Mouse (Mus musculus) intestine, embryonic 16.5 days (tissue): Measurements from ENCODE around the gene Rpusd3. TPM values are rescaled to one million over a fixed set of nuclear protein-coding genes. Genes with fewer than 3 reads are reported as not detected.

Source experiments
- ATAC-seq: fragments of 200-750 bp; cut with Nextera tagmentation; 2 replicates; pipeline ENCODE4 v1.8.0; 2017; ENCODE audit warnings: moderate TSS enrichment, moderate library complexity
- H3K27ac ChIP-seq: fragments of 300-500 bp; sonication (generic); 2 replicates; pipeline ENCODE4 v1.5.1; 2014; ENCODE audit warnings: mild to moderate bottlenecking, low read length
- H3K27me3 ChIP-seq: fragments of 300-500 bp; sonication (generic); replicated peaks from 2 replicates; pipeline ENCODE4 v1.6.1; 2014; ENCODE audit warnings: low read length, control low read depth, mixed read lengths; ENCODE audit not compliant: control insufficient read depth, insufficient read depth
- H3K36me3 ChIP-seq: fragments of 300-500 bp; sonication (generic); 2 replicates; pipeline ENCODE4 v1.6.1; 2014; ENCODE audit warnings: low read length, control low read depth; ENCODE audit not compliant: control insufficient read depth, insufficient read depth
- H3K4me1 ChIP-seq: fragments of 300-500 bp; sonication (generic); 2 replicates; pipeline ENCODE4 v1.6.1; 2014; ENCODE audit warnings: low read length, control low read depth, mixed read lengths; ENCODE audit not compliant: control insufficient read depth, insufficient read depth
- H3K4me2 ChIP-seq: fragments of 300-500 bp; sonication (generic); 2 replicates; pipeline ENCODE4 v1.6.1; 2014; ENCODE audit warnings: low read depth, low read length, control low read depth
- H3K4me3 ChIP-seq: fragments of 300-500 bp; sonication (generic); 2 replicates; pipeline ENCODE4 v1.5.1; 2014; ENCODE audit warnings: mild to moderate bottlenecking, low read length
- H3K9ac ChIP-seq: fragments of 300-500 bp; sonication (generic); 2 replicates; pipeline ENCODE4 v1.6.1; 2014; ENCODE audit warnings: low read depth, low read length
- H3K9me3 ChIP-seq: fragments of 300-500 bp; sonication (generic); 2 replicates; pipeline ENCODE4 v1.6.1; 2016; ENCODE audit warnings: low read length, control low read depth; ENCODE audit not compliant: control insufficient read depth
- WGBS: fragments of 180-500 bp; shearing (Covaris S2); extraction: QIAGEN DNeasy Blood & Tissue Kit; methylation state at CpG from one replicate; pipeline ENCODE4 v1.1.7; 2014; 5-methylcytosine and 5-hydroxymethylcytosine counted together
- microRNA-seq: library from miRNA; unstranded; fragments of <30 nt; microRNA quantifications from one replicate; pipeline ENCODE4, GENCODE M21; 2016
- polyA plus RNA-seq: library from polyadenylated mRNA; unstranded; fragments of >200 nt; fragmentation: Nextera tagmentation; extraction: Ambion mirVana; gene quantifications from 2 replicates; pipeline ENCODE4 v1.2.1, GENCODE M21; 2015

Gene Rpusd3
- polyA plus RNA-seq, 1 experiment from 2014 or later: 32.4 TPM

DNA sequence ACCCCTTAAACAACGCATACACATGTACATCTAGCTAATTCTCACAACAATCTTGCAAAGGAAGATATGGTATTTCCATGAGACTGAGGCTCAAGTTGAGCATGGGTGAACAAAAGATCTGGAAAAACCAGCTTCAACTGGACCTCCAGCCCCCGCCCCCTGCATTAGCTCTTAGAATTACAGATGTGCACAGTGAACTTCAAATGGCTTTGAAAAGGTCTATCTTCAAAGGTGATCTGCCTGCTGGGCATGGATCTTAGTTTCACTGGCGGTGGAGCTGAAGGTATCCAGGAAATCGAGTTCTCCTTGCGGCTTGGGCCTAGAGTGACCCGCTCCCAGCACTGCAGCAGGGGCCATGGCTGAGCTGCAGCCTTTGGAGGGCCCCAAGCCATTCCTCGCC is 51.0 kb downstream of the Rpusd3 start:
- Histone ChIP-seq H3K27me3 (no peaks in the 10 kb centered on the region), H3K27ac (no peak overlapping the region), H3K4me1 (peaks cover 4% of the 10 kb centered on the region; the same call in 1 of the 2 replicates), H3K4me3 (no peak overlapping the region), H3K4me2 (no peak overlapping the region), H3K9me3 (no peaks in the 10 kb centered on the region), H3K36me3 (peaks cover 13% of the 10 kb centered on the region), H3K9ac (no peak overlapping the region)
- 90% methylated on average over 7 of the region's 7 CpGs for WGBS
- no peak for ATAC-seq

DNA sequence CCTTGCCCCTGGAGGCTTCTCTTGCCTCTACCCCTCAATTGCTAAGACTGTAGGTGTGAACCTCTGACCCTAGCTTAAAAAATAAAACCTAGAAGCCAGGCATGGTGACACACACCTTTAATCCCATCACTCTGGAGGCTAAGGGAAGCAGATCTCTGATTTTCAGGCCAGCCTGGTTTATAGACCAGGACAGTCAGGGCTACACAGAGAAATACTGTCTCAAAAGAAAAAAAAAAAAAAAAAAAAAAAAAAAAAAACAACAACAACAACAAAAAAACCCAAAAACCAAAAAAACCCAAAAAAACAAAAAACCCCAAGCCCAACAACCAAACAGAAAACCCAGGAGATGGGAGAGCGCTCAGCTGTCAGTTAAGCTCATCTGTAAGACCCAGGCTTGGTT is 51.6 kb downstream of the Rpusd3 start:
- WGBS: 96% methylated on average over 1 of the region's 1 CpGs
- Histone ChIP-seq H3K9me3 (no peaks in the 10 kb centered on the region), H3K9ac (no peak overlapping the region), H3K27me3 (no peaks in the 10 kb centered on the region), H3K36me3 (peaks cover 13% of the 10 kb centered on the region), H3K4me3 (no peak overlapping the region), H3K27ac (no peak overlapping the region), H3K4me1 (peaks cover 4% of the 10 kb centered on the region; the same call in 1 of the 2 replicates), H3K4me2 (no peak overlapping the region)
- ATAC-seq: no peak

DNA sequence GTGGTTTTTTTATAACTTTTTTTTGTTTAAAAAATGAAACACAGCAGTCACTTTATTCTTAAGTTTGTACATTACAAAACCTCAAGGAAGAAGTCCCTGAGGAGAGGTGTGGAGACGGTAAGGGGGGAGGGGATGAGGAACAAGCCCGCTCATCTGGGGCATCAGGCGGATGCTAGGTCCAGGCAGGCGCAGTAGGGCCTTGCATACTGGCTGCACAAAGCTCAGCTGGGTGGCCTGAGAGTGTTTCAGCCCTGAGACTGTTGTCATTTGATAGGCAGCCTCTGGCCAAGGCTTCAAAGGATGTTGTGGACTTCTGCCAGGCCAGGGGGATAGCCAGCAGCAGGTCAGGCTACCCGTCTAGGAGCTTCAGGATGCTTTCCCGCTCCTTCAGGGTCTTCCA is 52.5 kb downstream of the Rpusd3 start:
- no peak for ATAC-seq
- no peak overlapping the region for H3K4me3 ChIP-seq
- H3K9me3 ChIP-seq: no peaks in the 10 kb centered on the region
- 91% methylated on average over 6 of the region's 6 CpGs for WGBS
- no peaks in the 10 kb centered on the region for H3K27me3 ChIP-seq
- H3K4me1 ChIP-seq: peaks cover 4% of the 10 kb centered on the region; the same call in 1 of the 2 replicates
- H3K4me2 ChIP-seq: no peak overlapping the region
- H3K36me3 ChIP-seq: peaks cover 13% of the 10 kb centered on the region
- H3K27ac ChIP-seq: no peak overlapping the region
- H3K9ac ChIP-seq: no peak overlapping the region

Small RNAs within 50 kb of the gene (microRNA-seq; reads per million reads assigned to microRNA genes)
- gene Gm24387: not detected

Other genes with a start within 250 kb of the Rpusd3 start
- gene Lhfpl4, start 224.0 kb downstream of the Rpusd3 start, polyA plus RNA-seq: 1.2 and 1.5 TPM in 2 replicates
- 28.8 and 32.3 TPM in 2 replicates for gene Mtmr14, start 181.5 kb downstream of the Rpusd3 start, polyA plus RNA-seq
- gene Cpne9, start 137.0 kb downstream of the Rpusd3 start, polyA plus RNA-seq: 0.02 TPM in 1 of 2 replicates, not detected in the other
- 11.6 and 13.4 TPM in 2 replicates for gene Brpf1, start 112.2 kb downstream of the Rpusd3 start, polyA plus RNA-seq
- gene Ogg1, start 92.4 kb downstream of the Rpusd3 start, polyA plus RNA-seq: 10.7 and 10.9 TPM in 2 replicates
- 66.4 and 66.8 TPM in 2 replicates for gene Camk1, start 75.4 kb downstream of the Rpusd3 start, polyA plus RNA-seq
- 44.4 and 45.1 TPM in 2 replicates for gene Tada3, start 41.5 kb downstream of the Rpusd3 start, polyA plus RNA-seq
- 449 and 456 TPM in 2 replicates for gene Arpc4, start 41.2 kb downstream of the Rpusd3 start, polyA plus RNA-seq
- 3.0 and 3.3 TPM in 2 replicates for gene Ttll3, start 30.1 kb downstream of the Rpusd3 start, polyA plus RNA-seq
- gene Cidec, start 16.4 kb upstream of the Rpusd3 start, polyA plus RNA-seq: 24.4 and 35.0 TPM in 2 replicates
- gene Jagn1, start 23.2 kb upstream of the Rpusd3 start, polyA plus RNA-seq: 82.6 and 89.7 TPM in 2 replicates
- gene Il17re, start 39.1 kb upstream of the Rpusd3 start, polyA plus RNA-seq: 7.7 and 9.5 TPM in 2 replicates
- 34.6 and 38.0 TPM in 2 replicates for gene Il17rc, start 52.1 kb upstream of the Rpusd3 start, polyA plus RNA-seq
- gene Creld1, start 64.0 kb upstream of the Rpusd3 start, polyA plus RNA-seq: 20.6 and 22.9 TPM in 2 replicates
- gene Prrt3, start 82.6 kb upstream of the Rpusd3 start, polyA plus RNA-seq: 0.22 and 0.42 TPM in 2 replicates
- gene Emc3, start 112.3 kb upstream of the Rpusd3 start, polyA plus RNA-seq: 93.1 and 94.5 TPM in 2 replicates
- gene Fancd2, start 112.3 kb upstream of the Rpusd3 start, polyA plus RNA-seq: 5.5 and 7.0 TPM in 2 replicates
- 0.20 TPM in 1 of 2 replicates, not detected in the other for gene Fancd2os, start 181.4 kb upstream of the Rpusd3 start, polyA plus RNA-seq
- gene Brk1, start 185.4 kb upstream of the Rpusd3 start, polyA plus RNA-seq: 185 and 199 TPM in 2 replicates
- 27.5 and 30.5 TPM in 2 replicates for gene Vhl, start 204.6 kb upstream of the Rpusd3 start, polyA plus RNA-seq
- 15.4 and 19.8 TPM in 2 replicates for gene Irak2, start 219.1 kb upstream of the Rpusd3 start, polyA plus RNA-seq